Mouse (Mus musculus) midbrain, embryonic 14.5 days (tissue): ENCODE results near the gene Ccdc107. TPM values are rescaled to one million over a fixed set of nuclear protein-coding genes. Genes with fewer than 3 reads are reported as not detected.

Experiments
- ATAC-seq: fragments of 200-750 bp; cut with Nextera tagmentation; 2 replicates; pipeline ENCODE4 v1.8.0; 2017; ENCODE audit warnings: moderate number of reproducible peaks, moderate library complexity; ENCODE audit not compliant: low FRiP score, low TSS enrichment
- DNase-seq: peaks from one replicate; pipeline ENCODE4 v3.0.0-alpha.2; 2015
- H3K27ac ChIP-seq: fragments of 300-500 bp; sonication (generic); replicated peaks from 2 replicates; pipeline ENCODE4 v1.5.1; 2014; ENCODE audit warnings: mild to moderate bottlenecking, low read depth, low read length, moderate library complexity
- H3K27me3 ChIP-seq: fragments of 300-500 bp; sonication (generic); 2 replicates; pipeline ENCODE4 v1.6.1; 2014; ENCODE audit warnings: low read length, control low read depth, mixed read lengths; ENCODE audit not compliant: control insufficient read depth, insufficient read depth
- H3K36me3 ChIP-seq: fragments of 300-500 bp; sonication (generic); 2 replicates; pipeline ENCODE4 v1.6.1; 2014; ENCODE audit warnings: low read length, control low read depth; ENCODE audit not compliant: control insufficient read depth, insufficient read depth
- H3K4me1 ChIP-seq: fragments of 300-500 bp; sonication (generic); 2 replicates; pipeline ENCODE4 v1.6.1; 2014; ENCODE audit warnings: mild to moderate bottlenecking, antibody characterized with exemption, low read length, control low read depth; ENCODE audit not compliant: control insufficient read depth, insufficient read depth
- H3K4me2 ChIP-seq: fragments of 300-500 bp; sonication (generic); 2 replicates; pipeline ENCODE4 v1.6.1; 2014; ENCODE audit warnings: mild to moderate bottlenecking, low read length, moderate library complexity
- H3K4me3 ChIP-seq: fragments of 300-500 bp; sonication (generic); replicated peaks from 2 replicates; pipeline ENCODE4 v1.5.1; 2014; ENCODE audit warnings: low read depth, low read length
- H3K9ac ChIP-seq: fragments of 300-500 bp; sonication (generic); replicated peaks from 2 replicates; pipeline ENCODE4 v1.6.1; 2014; ENCODE audit warnings: mild to moderate bottlenecking, low read length, moderate library complexity
- H3K9me3 ChIP-seq: fragments of 300-500 bp; sonication (generic); 2 replicates; pipeline ENCODE4 v1.6.1; 2016; ENCODE audit warnings: low read length, control low read depth, mixed read lengths; ENCODE audit not compliant: control insufficient read depth
- WGBS: fragments of 180-500 bp; shearing (Covaris S2); extraction: QIAGEN DNeasy Blood & Tissue Kit; methylation state at CpG from one replicate; pipeline ENCODE4 v1.1.7; 2014; 5-methylcytosine and 5-hydroxymethylcytosine counted together
- polyA plus RNA-seq: library from polyadenylated mRNA; unstranded; fragments of >200 nt; fragmentation: Nextera tagmentation; extraction: Ambion mirVana; gene quantifications from 2 replicates; pipeline ENCODE4 v1.2.1, GENCODE M21; 2014

Gene Ccdc107
- polyA plus RNA-seq, 1 experiment from 2014 or later: 68.1 TPM

- H3K36me3 ChIP-seq: no peaks in the 10 kb centered on the region
- DNase-seq (no peak), ATAC-seq (no peak)
- H3K9ac ChIP-seq: no peak overlapping the region
- H3K4me3 ChIP-seq: no peak overlapping the region
- H3K9me3 ChIP-seq: no peaks in the 10 kb centered on the region
- WGBS: 65% methylated on average over 2 of the region's 2 CpGs
- no peak overlapping the region for H3K27ac ChIP-seq
- no peaks in the 10 kb centered on the region; the same call in 1 of the 2 replicates for H3K27me3 ChIP-seq
- peaks cover 4% of the 10 kb centered on the region; the same call in 1 of the 2 replicates for H3K4me1 ChIP-seq
- no peak overlapping the region for H3K4me2 ChIP-seq
Observed at GRCm38 (mm10) chr4:43503041-43503440, 10.3 kb downstream of the Ccdc107 start.

- H3K4me1 ChIP-seq: peaks cover 6% of the 10 kb centered on the region
- H3K27me3 ChIP-seq: no peaks in the 10 kb centered on the region; the same call in 1 of the 2 replicates
- H3K36me3 ChIP-seq: no peaks in the 10 kb centered on the region
- no peak overlapping the region for H3K9ac ChIP-seq
- no peak overlapping the region for H3K4me2 ChIP-seq
- WGBS: 82% methylated on average over 6 of the region's 6 CpGs
- ATAC-seq (no peak), DNase-seq (no peak)
- H3K9me3 ChIP-seq: no peaks in the 10 kb centered on the region
- no peak overlapping the region for H3K27ac ChIP-seq
- H3K4me3 ChIP-seq: no peak overlapping the region
Observed at GRCm38 (mm10) chr4:43503506-43503905, 10.8 kb downstream of the Ccdc107 start.

GRCm38 (mm10) chr4:43504269-43504668, 11.6 kb downstream of the Ccdc107 start:
- WGBS: 89% methylated on average over 4 of the region's 4 CpGs
- Histone ChIP-seq H3K27ac (no peak overlapping the region), H3K9ac (no peak overlapping the region), H3K9me3 (no peaks in the 10 kb centered on the region), H3K4me1 (peaks cover 6% of the 10 kb centered on the region), H3K27me3 (no peaks in the 10 kb centered on the region; the same call in 1 of the 2 replicates), H3K36me3 (no peaks in the 10 kb centered on the region), H3K4me3 (no peak overlapping the region), H3K4me2 (no peak overlapping the region)
- DNase-seq: no peak
- no peak for ATAC-seq

- Histone ChIP-seq H3K36me3 (no peaks in the 10 kb centered on the region), H3K4me2 (no peak overlapping the region), H3K9me3 (no peaks in the 10 kb centered on the region), H3K27ac (no peak overlapping the region), H3K4me3 (no peak overlapping the region), H3K9ac (no peak overlapping the region), H3K4me1 (peaks cover 4% of the 10 kb centered on the region; the same call in 1 of the 2 replicates), H3K27me3 (no peaks in the 10 kb centered on the region; the same call in 1 of the 2 replicates)
- 63% methylated on average over 8 of the region's 8 CpGs for WGBS
- DNase-seq (no peak), ATAC-seq (no peak)
Observed at GRCm38 (mm10) chr4:43506074-43506473, 13.4 kb downstream of the Ccdc107 start.

- Histone ChIP-seq H3K27me3 (no peaks in the 10 kb centered on the region; the same call in 1 of the 2 replicates), H3K4me2 (no peak within 1 kb of the TSS), H3K9ac (no peak within 1 kb of the TSS), H3K9me3 (no peaks in the 10 kb centered on the region), H3K4me3 (no peak within 1 kb of the TSS), H3K4me1 (peaks cover 4% of the 10 kb centered on the region; the same call in 1 of the 2 replicates), H3K36me3 (no peaks in the 10 kb centered on the region), H3K27ac (no peak within 1 kb of the TSS)
- no peak for DNase-seq
- ATAC-seq: 0 out of 2 replicates have a peak, but pooled peaks have one; percentile 20
- 59% methylated on average over 9 of the region's 9 CpGs for WGBS
Observed at GRCm38 (mm10) chr4:43506536-43507185, 14.0 kb downstream of the Ccdc107 start, which contains the start of gene Car9. Car9 (plus strand) TSS chr4:43506966.

- DNase-seq: peak; percentile 15
- Histone ChIP-seq H3K4me1 (peaks cover 4% of the 10 kb centered on the region; the same call in 1 of the 2 replicates), H3K9ac (0 out of 2 replicates have a peak overlapping the region, but pooled peaks have one; percentile 16), H3K9me3 (no peaks in the 10 kb centered on the region), H3K4me3 (peak overlapping the region; percentile 21), H3K27me3 (no peaks in the 10 kb centered on the region; the same call in 1 of the 2 replicates), H3K4me2 (peak overlapping the region; percentile 50), H3K36me3 (no peaks in the 10 kb centered on the region), H3K27ac (no peak overlapping the region)
- WGBS: 12% methylated on average over 22 of the region's 22 CpGs
- no peak for ATAC-seq
Observed at GRCm38 (mm10) chr4:43507938-43508665, 15.4 kb downstream of the Ccdc107 start.

GRCm38 (mm10) chr4:43508666-43508997, 15.9 kb downstream of the Ccdc107 start:
- Histone ChIP-seq H3K4me2 (peak overlapping the region; percentile 50), H3K4me3 (peak overlapping the region; percentile 21), H3K4me1 (peaks cover 4% of the 10 kb centered on the region; the same call in 1 of the 2 replicates), H3K9ac (0 out of 2 replicates have a peak overlapping the region, but pooled peaks have one; percentile 16), H3K9me3 (no peaks in the 10 kb centered on the region), H3K36me3 (no peaks in the 10 kb centered on the region), H3K27me3 (no peaks in the 10 kb centered on the region; the same call in 1 of the 2 replicates), H3K27ac (no peak overlapping the region)
- DNase-seq (peak; percentile 24), ATAC-seq (no peak)
- 11% methylated on average over 13 of the region's 13 CpGs for WGBS

GRCm38 (mm10) chr4:43509109-43509508, 16.4 kb downstream of the Ccdc107 start:
- Histone ChIP-seq H3K9me3 (no peaks in the 10 kb centered on the region), H3K4me1 (peaks cover 4% of the 10 kb centered on the region; the same call in 1 of the 2 replicates), H3K27me3 (no peaks in the 10 kb centered on the region; the same call in 1 of the 2 replicates), H3K9ac (no peak overlapping the region), H3K4me3 (no peak overlapping the region), H3K27ac (no peak overlapping the region), H3K36me3 (no peaks in the 10 kb centered on the region), H3K4me2 (no peak overlapping the region)
- 37% methylated on average over 9 of the region's 9 CpGs for WGBS
- no peak for DNase-seq
- ATAC-seq: no peak
